Mouse (Mus musculus) MEL (cell line): Measurements from ENCODE around the gene Kctd19. TPM values are rescaled to one million over a fixed set of nuclear protein-coding genes. Genes with fewer than 3 reads are reported as not detected.

ENCODE experiments used
- DNase-seq: peaks from one replicate; pipeline ENCODE4 v3.0.0; 2011; ENCODE audit warnings: low read depth, low spot score
- H3K27ac ChIP-seq: 2 replicates; pipeline ENCODE4 v1.5.1; 2012; ENCODE audit warnings: low read depth, mild to moderate bottlenecking, control low read depth, low read length, moderate library complexity; ENCODE audit not compliant: control insufficient read depth
- H3K27me3 ChIP-seq, 2 experiments: fragments of 150-350 bp in 1 of 2; sonication (generic) in 1 of 2; 2 replicates each; pipeline ENCODE4 v1.6.1; 2012; ENCODE audit warnings: low read length in 2 of 2, mild to moderate bottlenecking in 2 of 2, improper control_type of control experiment in 1 of 2, moderate library complexity in 1 of 2; ENCODE audit not compliant: insufficient read depth in 2 of 2, control insufficient read depth in 1 of 2
- H3K36me3 ChIP-seq, 2 experiments: 2 replicates each; pipeline ENCODE4 v1.6.1; 2012 to 2014; ENCODE audit warnings: low read length in 2 of 2, improper control_type of control experiment in 1 of 2, inconsistent platforms in 1 of 2, mild to moderate bottlenecking in 1 of 2; ENCODE audit not compliant: insufficient read depth in 2 of 2, control insufficient read depth in 1 of 2
- H3K4me1 ChIP-seq, 2 experiments: fragments of 150-350 bp in 1 of 2; sonication (generic) in 1 of 2; 2 replicates each; pipeline ENCODE4 v1.6.1; 2012; ENCODE audit warnings: low read length in 2 of 2, improper control_type of control experiment in 1 of 2, mild to moderate bottlenecking in 1 of 2; ENCODE audit not compliant: insufficient read depth in 2 of 2, control insufficient read depth in 1 of 2
- H3K4me3 ChIP-seq, 2 experiments: fragments of 150-350 bp in 1 of 2; sonication (generic) in 1 of 2; 2 replicates each; pipeline ENCODE4 v1.5.1; 2012; ENCODE audit warnings: low read depth in 2 of 2, low read length in 2 of 2, mild to moderate bottlenecking in 2 of 2, moderate library complexity in 2 of 2, control low read depth in 1 of 2, improper control_type of control experiment in 1 of 2; ENCODE audit not compliant: control insufficient read depth in 1 of 2, insufficient read depth in 1 of 2
- H3K79me2 ChIP-seq: 2 replicates; pipeline ENCODE4 v1.6.1; 2012; ENCODE audit warnings: mild to moderate bottlenecking, low read length, moderate library complexity; ENCODE audit not compliant: control insufficient read depth, poor library complexity, insufficient read depth
- H3K9ac ChIP-seq: 2 replicates; pipeline ENCODE4 v1.6.1; 2012; ENCODE audit warnings: low read depth, mild to moderate bottlenecking, control low read depth, low read length, moderate library complexity; ENCODE audit not compliant: control insufficient read depth, poor library complexity, severe bottlenecking
- H3K9me3 ChIP-seq: fragments of 150-350 bp; sonication (generic); replicated peaks from 2 replicates; pipeline ENCODE4 v1.6.1; 2012; ENCODE audit warnings: mild to moderate bottlenecking, low read length, improper control_type of control experiment, moderate library complexity; ENCODE audit not compliant: insufficient read depth
- BHLHE40 ChIP-seq: IDR thresholded peaks from 2 replicates; pipeline ENCODE4 v1.6.1; 2012; ENCODE audit warnings: low read depth, mild to moderate bottlenecking, inconsistent platforms, low read length, improper control_type of control experiment, borderline replicate concordance
- CTCF ChIP-seq, 3 experiments: IDR thresholded peaks in 2 of 3; conservative IDR thresholded peaks in 1 of 3; 2 replicates each; pipeline ENCODE4 v1.5.1; 2011 to 2012; ENCODE audit warnings: low read length in 3 of 3, low read depth in 2 of 3, mild to moderate bottlenecking in 2 of 3, improper control_type of control experiment in 1 of 3, inconsistent platforms in 1 of 3, mixed read lengths in 1 of 3, moderate library complexity in 1 of 3; ENCODE audit not compliant: control insufficient read depth in 1 of 3, insufficient read depth in 1 of 3, poor library complexity in 1 of 3, severe bottlenecking in 1 of 3
- ELF1 ChIP-seq: IDR thresholded peaks from 2 replicates; pipeline ENCODE4 v1.6.1; 2014; ENCODE audit warnings: low read depth, mild to moderate bottlenecking, inconsistent platforms, low read length, improper control_type of control experiment, moderate library complexity
- EP300 ChIP-seq, 2 experiments: IDR thresholded peaks; 2 replicates each; pipeline ENCODE4 v1.6.1; 2011; ENCODE audit warnings: improper control_type of control experiment in 2 of 2, low read length in 2 of 2, low read depth in 1 of 2, mild to moderate bottlenecking in 1 of 2
- GABPA ChIP-seq: IDR thresholded peaks from 2 replicates; pipeline ENCODE4 v1.6.1; 2012; ENCODE audit warnings: low read depth, mild to moderate bottlenecking, inconsistent platforms, low read length, improper control_type of control experiment, moderate library complexity
- HCFC1 ChIP-seq: IDR thresholded peaks from 2 replicates; pipeline ENCODE4 v1.6.1; 2012; ENCODE audit warnings: low read depth, mild to moderate bottlenecking, inconsistent platforms, low read length, improper control_type of control experiment, moderate library complexity
- KAT2A ChIP-seq: conservative IDR thresholded peaks from 2 replicates; pipeline ENCODE4 v1.6.1; 2012; ENCODE audit warnings: low read depth, low read length, improper control_type of control experiment, inconsistent platforms
- MAFK ChIP-seq: IDR thresholded peaks from 2 replicates; pipeline ENCODE4 v1.6.1; 2011; ENCODE audit warnings: low read depth, mild to moderate bottlenecking, low read length, improper control_type of control experiment, borderline replicate concordance
- MEF2A ChIP-seq: IDR thresholded peaks from 2 replicates; pipeline ENCODE4 v1.6.1; 2014; ENCODE audit warnings: low read depth, mild to moderate bottlenecking, inconsistent platforms, low read length, improper control_type of control experiment; ENCODE audit not compliant: poor library complexity, insufficient replicate concordance, severe bottlenecking; ENCODE audit errors: extremely low read depth
- MYC ChIP-seq: IDR thresholded peaks from 2 replicates; pipeline ENCODE4 v1.6.1; 2011; ENCODE audit warnings: low read depth, mild to moderate bottlenecking, low read length, improper control_type of control experiment, moderate library complexity
- NELFE ChIP-seq: IDR thresholded peaks from 2 replicates; pipeline ENCODE4 v1.6.1; 2011; ENCODE audit warnings: low read depth, low read length, improper control_type of control experiment
- NRF1 ChIP-seq: IDR thresholded peaks from 2 replicates; pipeline ENCODE4 v1.6.1; 2014; ENCODE audit warnings: low read depth, mild to moderate bottlenecking, inconsistent platforms, low read length, improper control_type of control experiment, moderate library complexity; ENCODE audit not compliant: poor library complexity, insufficient read depth, severe bottlenecking
- POLR2AphosphoS2 ChIP-seq: IDR thresholded peaks from 2 replicates; pipeline ENCODE4 v1.6.1; 2011; ENCODE audit warnings: low read length, improper control_type of control experiment
- POLR2AphosphoS5 ChIP-seq: IDR thresholded peaks from 2 replicates; pipeline ENCODE4 v1.6.1; 2012; ENCODE audit warnings: low read depth, borderline replicate concordance, mild to moderate bottlenecking, inconsistent platforms, low read length, moderate library complexity, mixed read lengths
- RAD21 ChIP-seq: IDR thresholded peaks from 2 replicates; pipeline ENCODE4 v1.6.1; 2011; ENCODE audit warnings: mild to moderate bottlenecking, low read depth, low read length, improper control_type of control experiment
- SIN3A ChIP-seq: IDR thresholded peaks from 2 replicates; pipeline ENCODE4 v1.6.1; 2012; ENCODE audit warnings: low read length, improper control_type of control experiment, inconsistent platforms
- SMC3 ChIP-seq: IDR thresholded peaks from 2 replicates; pipeline ENCODE4 v1.6.1; 2011; ENCODE audit warnings: low read depth, low read length, improper control_type of control experiment
- TBP ChIP-seq: IDR thresholded peaks from 2 replicates; pipeline ENCODE4 v1.8.0; 2011; ENCODE audit warnings: low read depth, low read length, improper control_type of control experiment
- TCF12 ChIP-seq: IDR thresholded peaks from 2 replicates; pipeline ENCODE4 v1.6.1; 2014; ENCODE audit warnings: low read depth, mild to moderate bottlenecking, inconsistent platforms, low read length, improper control_type of control experiment, moderate library complexity
- UBTF ChIP-seq: IDR thresholded peaks from 2 replicates; pipeline ENCODE4 v1.6.1; 2012; ENCODE audit warnings: low read depth, mild to moderate bottlenecking, inconsistent platforms, low read length, improper control_type of control experiment, moderate library complexity, borderline replicate concordance; ENCODE audit not compliant: insufficient read depth
- USF1 ChIP-seq: IDR thresholded peaks from 2 replicates; pipeline ENCODE4 v1.6.1; 2014; ENCODE audit warnings: low read depth, mild to moderate bottlenecking, inconsistent platforms, low read length, improper control_type of control experiment, moderate library complexity
- USF2 ChIP-seq, 2 experiments: IDR thresholded peaks; 2 replicates each; pipeline ENCODE4 v1.6.1; 2011 to 2012; ENCODE audit warnings: improper control_type of control experiment in 2 of 2, low read length in 2 of 2, borderline replicate concordance in 1 of 2, inconsistent platforms in 1 of 2, low read depth in 1 of 2, mild to moderate bottlenecking in 1 of 2; ENCODE audit not compliant: insufficient read depth in 1 of 2
- ZKSCAN1 ChIP-seq: IDR thresholded peaks from 2 replicates; pipeline ENCODE4 v1.6.1; 2012; ENCODE audit warnings: low read depth, mild to moderate bottlenecking, inconsistent platforms, low read length, improper control_type of control experiment, moderate library complexity
- ZMIZ1 ChIP-seq: IDR thresholded peaks from 2 replicates; pipeline ENCODE4 v1.6.1; 2012; ENCODE audit warnings: low read depth, mild to moderate bottlenecking, inconsistent platforms, low read length, improper control_type of control experiment, moderate library complexity
- ZNF384 ChIP-seq: IDR thresholded peaks from 2 replicates; pipeline ENCODE4 v1.6.1; 2012; ENCODE audit warnings: low read depth, mild to moderate bottlenecking, inconsistent platforms, low read length, improper control_type of control experiment
- polyA plus RNA-seq, 2 experiments: library from polyadenylated mRNA; stranded (reverse) in 1 of 2; unstranded in 1 of 2; fragments of >175 nt in 1 of 2; fragments of >200 nt in 1 of 2; gene quantifications; 2 replicates each; pipeline versions ENCODE4 v1.2.1 to v1.2.4; 2012; ENCODE audit warnings: low replicate concordance in 2 of 2, low read depth in 1 of 2; ENCODE audit not compliant: insufficient read length in 2 of 2, insufficient read depth in 1 of 2, missing spikeins in 1 of 2
- total RNA-seq: library from RNA; depleted of rRNA; stranded (reverse); fragments of 300-350 nt; gene quantifications from 2 replicates; pipeline ENCODE4 v1.2.3, GENCODE M21; 2012

Gene Kctd19
- total and polyA plus RNA-seq, 3 experiments: not detected

- H3K9ac ChIP-seq: no peak overlapping the region
- no peak overlapping the region for H3K4me3 ChIP-seq
- no peaks in the 10 kb centered on the region for H3K79me2 ChIP-seq
- H3K27me3 ChIP-seq: peaks cover 17 to 32% of the 10 kb centered on the region in 2 experiments
- peak; percentile 37 for TF ChIP-seq RAD21
- TF ChIP-seq SMC3: peak; percentile 24; the same call in 1 of the 2 replicates
- TF ChIP-seq MYC: no peak
- peak in 2 of 3 experiments; percentile 24 to 44; a peak in 3 of 6 replicates for TF ChIP-seq CTCF (IDR thresholded peaks at IDR 0.05 in 2 of 3, conservative IDR thresholded peaks at IDR 0.05 in 1 of 3; ENCODE audit: control insufficient read depth in 1 of 3, insufficient read depth in 1 of 3, low read depth in 2 of 3, low read length in 3 of 3, poor library complexity in 1 of 3, severe bottlenecking in 1 of 3)
- TF ChIP-seq, all 39 proteins: peak for 3
- Histone ChIP-seq H3K36me3 (no peaks in the 10 kb centered on the region), H3K9me3 (no peaks in the 10 kb centered on the region), H3K4me1 (no peaks in the 10 kb centered on the region), H3K27ac (no peak overlapping the region)
- peak; percentile 30 for DNase-seq
Measured at GRCm38 (mm10) chr8:105418992-105419391, 5.7 kb upstream of the Kctd19 start.

GRCm38 (mm10) chr8:105409947-105410346 lies 3.4 kb downstream of the Kctd19 start:
- Histone ChIP-seq H3K27me3 (peaks cover 12 to 14% of the 10 kb centered on the region in 2 experiments), H3K9me3 (no peaks in the 10 kb centered on the region), H3K36me3 (no peaks in the 10 kb centered on the region), H3K27ac (no peak overlapping the region), H3K79me2 (no peaks in the 10 kb centered on the region), H3K4me3 (no peak overlapping the region)
- DNase-seq: no peak
- TF ChIP-seq MYC (no peak), ELF1 (no peak), EP300 (IDR thresholded peaks at IDR 0.05; ENCODE audit: low read depth in 1 of 2, low read length in 2 of 2) (no peak), HCFC1 (no peak), UBTF (no peak), TCF12 (no peak), NELFE (no peak)
- TF ChIP-seq, all 39 proteins: peak for 0
- no peak overlapping the region for H3K9ac ChIP-seq
- H3K4me1 ChIP-seq: no peaks in the 10 kb centered on the region

GRCm38 (mm10) chr8:105408331-105408730 lies 5.0 kb downstream of the Kctd19 start:
- no peaks in the 10 kb centered on the region for H3K9me3 ChIP-seq
- no peak overlapping the region for H3K27ac ChIP-seq
- no peak overlapping the region for H3K9ac ChIP-seq
- DNase-seq: no peak
- no peaks in the 10 kb centered on the region for H3K4me1 ChIP-seq
- no peaks in the 10 kb centered on the region for H3K79me2 ChIP-seq
- H3K4me3 ChIP-seq: no peak overlapping the region
- H3K27me3 ChIP-seq: peaks cover 12 to 14% of the 10 kb centered on the region in 2 experiments
- H3K36me3 ChIP-seq: no peaks in the 10 kb centered on the region
- no peak for TF ChIP-seq MEF2A
- TF ChIP-seq SIN3A: no peak
- TF ChIP-seq USF2 (IDR thresholded peaks at IDR 0.05; ENCODE audit: borderline replicate concordance in 1 of 2, insufficient read depth in 1 of 2, low read depth in 1 of 2, low read length in 2 of 2): no peak
- TF ChIP-seq TCF12: no peak
- TF ChIP-seq USF1: no peak
- TF ChIP-seq ZMIZ1: no peak
- TF ChIP-seq TBP: no peak
- no peak for TF ChIP-seq ZNF384
- no peak for TF ChIP-seq ELF1
- TF ChIP-seq GABPA: no peak
- TF ChIP-seq CTCF (IDR thresholded peaks at IDR 0.05 in 2 of 3, conservative IDR thresholded peaks at IDR 0.05 in 1 of 3; ENCODE audit: control insufficient read depth in 1 of 3, insufficient read depth in 1 of 3, low read depth in 2 of 3, low read length in 3 of 3, poor library complexity in 1 of 3, severe bottlenecking in 1 of 3): no peak
- no peak for TF ChIP-seq POLR2AphosphoS5
- no peak for TF ChIP-seq NRF1
- no peak for TF ChIP-seq BHLHE40
- no peak for TF ChIP-seq KAT2A
- TF ChIP-seq POLR2AphosphoS2: no peak
- TF ChIP-seq ZKSCAN1: no peak
- TF ChIP-seq MAFK: no peak
